Mouse (Mus musculus) midbrain, embryonic 10.5 days (tissue): ENCODE data around the gene Nup98. TPM values are rescaled to one million over a fixed set of nuclear protein-coding genes. Genes with fewer than 3 reads are reported as not detected.

Experiments
- DNase-seq: peaks from one replicate; pipeline ENCODE4 v3.0.0-alpha.2; 2017; ENCODE audit warnings: low spot score
- H3K27ac ChIP-seq: fragments of 300-500 bp; sonication (generic); replicated peaks from 2 replicates; pipeline ENCODE4 v1.5.1; 2016; ENCODE audit warnings: mild to moderate bottlenecking
- H3K27me3 ChIP-seq: fragments of 300-500 bp; sonication (generic); 2 replicates; pipeline ENCODE4 v1.6.1; 2016; ENCODE audit warnings: low read depth, mild to moderate bottlenecking; ENCODE audit not compliant: poor library complexity, severe bottlenecking
- H3K36me3 ChIP-seq: fragments of 300-500 bp; sonication (generic); 2 replicates; pipeline ENCODE4 v1.6.1; 2016; ENCODE audit warnings: mild to moderate bottlenecking, moderate library complexity
- H3K4me1 ChIP-seq: fragments of 300-500 bp; sonication (generic); 2 replicates; pipeline ENCODE4 v1.6.1; 2016
- H3K4me3 ChIP-seq: fragments of 300-500 bp; sonication (generic); 2 replicates; pipeline ENCODE4 v1.5.1; 2016; ENCODE audit warnings: mild to moderate bottlenecking, moderate library complexity
- H3K9me3 ChIP-seq: fragments of 300-500 bp; sonication (generic); replicated peaks from 2 replicates; pipeline ENCODE4 v1.6.1; 2016; ENCODE audit warnings: mild to moderate bottlenecking
- WGBS: fragments of 180-500 bp; shearing (Covaris S2); methylation state at CpG from one replicate; pipeline ENCODE4 v1.1.7; 2016; 5-methylcytosine and 5-hydroxymethylcytosine counted together
- polyA plus RNA-seq: library from polyadenylated mRNA; unstranded; fragments of >200 nt; fragmentation: Nextera tagmentation; extraction: Ambion mirVana; gene quantifications from 2 replicates; pipeline ENCODE4 v1.2.1, GENCODE M21; 2016

The Nup98 gene
- polyA plus RNA-seq, 1 experiment from 2014 or later: 43.9 TPM

DNA sequence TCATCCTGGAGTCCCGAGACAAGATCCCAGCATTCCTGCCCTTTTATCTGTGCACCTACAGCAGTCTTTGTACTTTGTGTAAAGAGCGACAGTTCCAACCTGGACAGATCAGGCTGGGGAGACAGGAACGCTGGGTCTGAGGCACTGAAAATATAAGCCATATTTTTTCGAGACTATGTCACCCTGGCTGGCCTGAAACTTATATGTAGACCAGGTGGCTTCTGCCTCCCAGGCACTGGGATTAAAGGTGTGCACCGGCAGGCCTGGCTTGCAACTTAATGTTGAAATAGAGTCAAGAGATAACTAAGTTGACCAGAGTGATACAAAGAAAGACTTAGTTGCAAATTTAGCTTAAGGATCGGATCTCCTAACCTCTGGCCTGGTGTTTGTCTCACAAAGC lies 36.3 kb upstream of the Nup98 start:
- Histone ChIP-seq H3K4me1 (peaks cover 59% of the 10 kb centered on the region), H3K4me3 (no peak overlapping the region; the same call in 1 of the 2 replicates), H3K27me3 (no peaks in the 10 kb centered on the region), H3K27ac (peak overlapping the region; percentile 67), H3K36me3 (peaks cover 19% of the 10 kb centered on the region), H3K9me3 (no peaks in the 10 kb centered on the region)
- WGBS: 57% methylated on average over 6 of the region's 6 CpGs
- DNase-seq: no peak

- no peak for DNase-seq
- Histone ChIP-seq H3K27ac (peak overlapping the region; percentile 67), H3K27me3 (no peaks in the 10 kb centered on the region), H3K4me1 (peaks cover 54% of the 10 kb centered on the region), H3K9me3 (no peaks in the 10 kb centered on the region), H3K4me3 (0 out of 2 replicates have a peak overlapping the region, but pooled peaks have one; percentile 0), H3K36me3 (peaks cover 23% of the 10 kb centered on the region)
- 0% methylated on average over 1 of the region's 1 CpGs for WGBS
Measured at GRCm38 (mm10) chr7:102245775-102246174, 35.8 kb upstream of the Nup98 start.

DNA sequence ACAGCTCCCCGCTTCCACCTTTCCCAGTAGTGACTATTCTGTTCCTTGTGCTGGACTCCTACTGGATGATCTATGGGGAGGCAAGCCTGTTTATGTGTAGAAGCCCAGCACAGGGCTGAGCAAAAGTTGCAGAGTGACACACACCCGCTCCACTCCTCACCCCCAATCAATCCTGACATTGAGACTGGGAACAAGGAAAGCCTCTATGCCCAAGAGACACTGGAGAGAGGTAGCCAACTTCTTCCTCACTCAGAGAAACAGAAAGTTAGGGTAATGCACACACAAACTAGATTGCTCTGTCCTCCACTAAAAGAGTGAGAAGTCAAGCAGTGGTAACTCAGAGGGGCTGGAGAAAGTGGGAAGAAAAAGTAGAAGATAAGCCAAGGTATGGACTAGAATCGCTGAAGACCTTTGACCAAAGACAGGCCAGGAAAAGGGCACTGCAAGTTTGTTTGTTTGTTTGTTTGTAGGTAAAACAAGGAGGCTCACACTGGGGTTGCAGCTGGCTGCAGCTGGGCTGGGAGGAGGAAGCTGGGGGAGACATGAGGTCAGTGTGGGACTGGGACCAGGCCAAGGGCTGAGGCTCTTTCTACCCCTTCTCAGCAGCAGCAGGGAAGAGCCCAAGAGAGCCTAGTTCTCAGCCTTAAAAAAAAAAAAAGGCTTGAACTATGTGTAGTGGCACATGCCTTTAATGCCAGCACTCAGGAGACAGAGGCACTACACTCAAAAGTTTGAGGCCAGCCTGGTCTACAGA lies 35.0 kb upstream of the Nup98 start:
- no peaks in the 10 kb centered on the region for H3K27me3 ChIP-seq
- peaks cover 53% of the 10 kb centered on the region for H3K4me1 ChIP-seq
- no peak for DNase-seq
- H3K27ac ChIP-seq: no peak overlapping the region
- H3K36me3 ChIP-seq: peaks cover 32% of the 10 kb centered on the region
- H3K9me3 ChIP-seq: no peaks in the 10 kb centered on the region
- H3K4me3 ChIP-seq: no peak overlapping the region
- WGBS: 85% methylated on average over 3 of the region's 3 CpGs

- Histone ChIP-seq H3K27ac (no peak overlapping the region), H3K27me3 (no peaks in the 10 kb centered on the region), H3K4me1 (peaks cover 45% of the 10 kb centered on the region), H3K4me3 (no peak overlapping the region), H3K36me3 (peaks cover 42% of the 10 kb centered on the region), H3K9me3 (no peaks in the 10 kb centered on the region)
- no peak for DNase-seq
- 91% methylated on average over 2 of the region's 2 CpGs for WGBS
Measured at GRCm38 (mm10) chr7:102243870-102244269, 33.9 kb upstream of the Nup98 start.

DNA sequence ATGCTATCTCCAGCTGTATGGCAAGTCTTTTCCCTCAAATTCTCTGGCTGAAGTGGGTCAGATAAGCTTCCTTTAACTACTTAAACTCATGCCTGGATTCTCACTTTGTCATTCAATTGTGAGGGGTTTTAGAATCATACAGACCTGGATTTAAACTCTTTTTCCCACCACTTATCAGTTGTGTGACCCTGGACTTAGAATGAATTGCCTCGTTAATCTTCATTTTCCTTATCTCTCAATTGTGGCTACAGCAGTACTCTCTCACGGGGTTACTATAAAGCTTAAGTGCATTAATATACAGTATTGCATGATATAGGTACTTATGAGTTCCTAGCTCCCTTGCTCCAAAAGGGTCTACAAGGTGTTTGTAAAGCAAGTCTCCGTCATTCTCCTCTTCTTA lies 32.9 kb upstream of the Nup98 start:
- peaks cover 52% of the 10 kb centered on the region for H3K36me3 ChIP-seq
- H3K27ac ChIP-seq: no peak overlapping the region
- no peaks in the 10 kb centered on the region for H3K27me3 ChIP-seq
- 89% methylated on average over 3 of the region's 3 CpGs for WGBS
- peaks cover 36% of the 10 kb centered on the region for H3K4me1 ChIP-seq
- H3K4me3 ChIP-seq: no peak overlapping the region
- no peaks in the 10 kb centered on the region for H3K9me3 ChIP-seq
- no peak for DNase-seq

DNA sequence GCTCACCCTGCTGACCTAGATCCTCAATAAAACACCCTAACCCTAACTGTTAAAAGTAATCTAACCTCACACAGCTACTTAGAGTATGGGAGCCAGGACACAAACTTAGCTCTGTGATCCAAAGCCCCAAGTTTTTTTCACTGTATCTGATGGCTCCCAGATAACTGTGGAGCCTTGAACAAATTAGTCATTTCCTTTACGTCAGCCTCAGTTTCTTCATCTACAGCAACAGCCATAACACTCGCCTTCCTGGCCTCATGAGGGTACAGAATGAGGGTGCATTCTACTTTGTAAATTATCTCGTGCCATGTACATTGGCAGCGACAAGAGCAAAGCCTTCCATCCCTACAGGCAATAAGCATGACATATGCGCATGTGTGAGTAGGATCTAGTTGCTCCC lies 32.4 kb upstream of the Nup98 start:
- Histone ChIP-seq H3K4me1 (peaks cover 30% of the 10 kb centered on the region), H3K36me3 (peaks cover 57% of the 10 kb centered on the region), H3K27me3 (no peaks in the 10 kb centered on the region), H3K4me3 (no peak overlapping the region), H3K27ac (no peak overlapping the region), H3K9me3 (no peaks in the 10 kb centered on the region)
- no peak for DNase-seq
- WGBS: 89% methylated on average over 5 of the region's 5 CpGs

GRCm38 (mm10) chr7:102239591-102239990 lies 29.6 kb upstream of the Nup98 start:
- no peak overlapping the region for H3K4me3 ChIP-seq
- 92% methylated on average over 16 of the region's 16 CpGs for WGBS
- 0 out of 2 replicates have a peak, but pooled peaks cover 2% of the 10 kb centered on the region for H3K4me1 ChIP-seq
- H3K36me3 ChIP-seq: peaks cover 83% of the 10 kb centered on the region
- no peak for DNase-seq
- H3K27me3 ChIP-seq: no peaks in the 10 kb centered on the region
- H3K9me3 ChIP-seq: no peaks in the 10 kb centered on the region
- H3K27ac ChIP-seq: no peak overlapping the region

GRCm38 (mm10) chr7:102238686-102239286 lies 28.8 kb upstream of the Nup98 start:
- Histone ChIP-seq H3K27ac (no peak overlapping the region), H3K9me3 (no peaks in the 10 kb centered on the region), H3K4me3 (no peak overlapping the region), H3K27me3 (no peaks in the 10 kb centered on the region), H3K36me3 (peaks cover 75% of the 10 kb centered on the region), H3K4me1 (no peaks in the 10 kb centered on the region)
- WGBS: 90% methylated on average over 8 of the region's 8 CpGs
- DNase-seq: no peak

GRCm38 (mm10) chr7:102233059-102233458 lies 23.1 kb upstream of the Nup98 start:
- H3K36me3 ChIP-seq: peaks cover 62% of the 10 kb centered on the region

DNA sequence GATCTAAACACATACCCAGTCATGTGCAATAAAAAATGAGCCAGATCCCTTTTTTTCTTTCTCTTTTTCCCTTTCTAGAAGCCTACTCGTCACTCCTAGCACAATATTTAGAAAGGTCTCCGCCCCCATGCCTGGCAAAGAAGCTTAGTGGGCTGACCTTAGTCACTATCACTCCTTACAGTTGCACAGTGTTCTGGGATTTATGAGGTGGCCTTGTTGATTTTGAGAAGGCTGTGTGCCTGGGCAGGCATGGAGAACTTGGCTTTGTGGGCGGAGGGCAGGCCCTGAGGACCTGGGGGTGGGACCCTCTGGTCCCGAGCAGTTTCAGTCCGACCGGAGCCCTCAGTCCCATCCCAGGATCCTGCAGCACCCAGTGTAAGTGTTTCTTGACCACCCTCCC lies 19.8 kb upstream of the Nup98 start:
- Histone ChIP-seq H3K4me3 (no peak overlapping the region), H3K9me3 (peaks cover 7% of the 10 kb centered on the region; the same call in 1 of the 2 replicates), H3K36me3 (peaks cover 41% of the 10 kb centered on the region), H3K27me3 (no peaks in the 10 kb centered on the region), H3K27ac (no peak overlapping the region), H3K4me1 (peaks cover 5% of the 10 kb centered on the region)
- no peak for DNase-seq
- WGBS: 91% methylated on average over 6 of the region's 6 CpGs

More at GRCm38 (mm10) chr7:102233059-102233458, 23.1 kb upstream of the Nup98 start:
- H3K9me3 ChIP-seq: peaks cover 7% of the 10 kb centered on the region; the same call in 1 of the 2 replicates
- H3K4me1 ChIP-seq: peaks cover 5% of the 10 kb centered on the region
- DNase-seq: no peak
- H3K27me3 ChIP-seq: no peaks in the 10 kb centered on the region
- no peak overlapping the region for H3K4me3 ChIP-seq
- 90% methylated on average over 4 of the region's 4 CpGs for WGBS
- no peak overlapping the region for H3K27ac ChIP-seq

GRCm38 (mm10) chr7:102228049-102228670 lies 18.2 kb upstream of the Nup98 start:
- Histone ChIP-seq H3K4me3 (no peak overlapping the region), H3K27me3 (no peaks in the 10 kb centered on the region), H3K36me3 (peaks cover 41% of the 10 kb centered on the region), H3K4me1 (peaks cover 7% of the 10 kb centered on the region), H3K27ac (no peak overlapping the region), H3K9me3 (peaks cover 7% of the 10 kb centered on the region; the same call in 1 of the 2 replicates)
- DNase-seq: no peak
- WGBS: 89% methylated on average over 4 of the region's 4 CpGs

DNA sequence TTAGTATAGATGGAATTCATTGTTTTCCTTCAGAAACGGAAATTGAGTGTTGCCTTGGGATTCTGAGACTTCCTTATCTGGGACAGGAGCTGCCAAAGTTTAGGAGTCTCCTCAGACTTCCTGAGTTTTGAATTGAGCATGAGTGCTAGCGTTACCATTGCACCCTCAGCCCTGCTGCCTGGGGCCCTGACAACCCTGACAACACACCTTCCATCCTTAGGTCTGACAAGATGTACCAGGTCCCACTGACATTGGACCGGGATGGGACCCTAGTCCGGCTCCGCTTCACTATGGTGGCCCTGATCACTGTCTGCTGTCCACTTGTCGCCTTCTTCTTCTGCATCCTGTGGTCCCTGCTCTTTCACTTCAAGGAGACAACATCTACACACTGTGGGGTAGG lies 16.1 kb upstream of the Nup98 start:
- no peak for DNase-seq
- Histone ChIP-seq H3K36me3 (peaks cover 32% of the 10 kb centered on the region), H3K27me3 (no peaks in the 10 kb centered on the region), H3K4me1 (peaks cover 13% of the 10 kb centered on the region), H3K27ac (no peak overlapping the region), H3K9me3 (peaks cover 7% of the 10 kb centered on the region; the same call in 1 of the 2 replicates), H3K4me3 (no peak overlapping the region)
- 92% methylated on average over 6 of the region's 6 CpGs for WGBS
